Mouse (Mus musculus) erythroid progenitor cell, adult 5-6 weeks (primary cell): ENCODE results near the gene Ppp2r5b. TPM values are rescaled to one million over a fixed set of nuclear protein-coding genes. Genes with fewer than 3 reads are reported as not detected.

ENCODE experiments used
- ATAC-seq: replicated peaks from 2 replicates; pipeline ENCODE4 v1.8.0; 2016; ENCODE audit warnings: moderate number of reproducible peaks, mild to moderate bottlenecking, moderate TSS enrichment, inconsistent platforms; ENCODE audit not compliant: poor library complexity, low FRiP score, severe bottlenecking
- total RNA-seq, 2 experiments: library from RNA; stranded (forward) in 1 of 2; stranded (reverse) in 1 of 2; fragments of 150-400 nt in 1 of 2; fragments of 186-747, 209-891 nt in 1 of 2; gene quantifications; 2 replicates each; pipeline versions ENCODE4 v1.2.3 to v1.2.4; 2015 to 2017; ENCODE audit warnings: low replicate concordance in 2 of 2

Gene Ppp2r5b
- total RNA-seq (2015; ENCODE audit: low replicate concordance): 52.6 and 79.6 TPM in 2 replicates
- total RNA-seq (2017; ENCODE audit: low replicate concordance): 117 and 224 TPM in 2 replicates

- peak; percentile 66 for ATAC-seq
Measured at GRCm38 (mm10) chr19:6235084-6236052, at the start of gene Ppp2r5b. Gene Ppp2r5b, minus strand, starts transcription at chr19:6235872.

DNA sequence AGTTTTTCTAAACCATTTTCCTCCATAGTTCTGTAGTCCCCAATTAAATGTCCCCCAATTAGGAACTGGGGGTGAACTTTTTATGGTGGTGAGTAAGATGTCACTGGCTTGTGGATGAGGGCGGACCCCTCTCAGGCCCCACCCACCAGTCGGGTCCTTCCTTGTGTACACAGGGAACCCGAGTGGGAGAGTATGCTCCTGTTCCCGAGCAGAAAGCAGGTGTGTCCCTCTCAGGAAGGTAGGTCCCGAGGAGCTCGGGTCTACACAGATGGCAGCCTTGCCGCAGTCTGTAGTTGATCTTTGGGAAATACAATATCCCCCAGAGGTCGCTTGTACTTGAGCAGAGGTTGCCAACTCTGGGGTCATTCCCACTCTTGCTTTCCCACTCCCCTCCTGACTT lies 49.6 kb upstream of the Ppp2r5b start:
- peak; percentile 44; the same call in 1 of the 2 replicates for ATAC-seq

DNA sequence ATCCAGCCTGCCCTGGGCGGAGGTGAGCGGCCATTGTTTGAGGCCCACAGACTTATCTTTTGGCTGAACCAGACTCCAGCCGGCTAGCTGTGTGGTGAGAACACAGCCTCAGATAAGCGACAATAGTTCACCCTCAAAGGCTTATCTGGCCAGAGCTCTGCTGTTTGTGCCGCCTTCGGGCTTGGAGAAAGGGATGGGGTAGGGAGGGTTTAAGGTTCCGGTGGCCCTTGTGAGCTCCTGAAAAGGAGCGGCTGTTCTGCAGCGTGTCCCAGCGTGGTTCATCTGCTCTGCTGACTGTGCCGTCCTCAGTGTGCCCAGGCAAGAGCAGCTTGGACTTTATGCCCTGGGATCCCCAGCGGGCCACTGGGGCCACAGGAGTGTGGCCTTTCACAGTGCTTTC lies 48.8 kb upstream of the Ppp2r5b start:
- peak; percentile 67 for ATAC-seq

DNA sequence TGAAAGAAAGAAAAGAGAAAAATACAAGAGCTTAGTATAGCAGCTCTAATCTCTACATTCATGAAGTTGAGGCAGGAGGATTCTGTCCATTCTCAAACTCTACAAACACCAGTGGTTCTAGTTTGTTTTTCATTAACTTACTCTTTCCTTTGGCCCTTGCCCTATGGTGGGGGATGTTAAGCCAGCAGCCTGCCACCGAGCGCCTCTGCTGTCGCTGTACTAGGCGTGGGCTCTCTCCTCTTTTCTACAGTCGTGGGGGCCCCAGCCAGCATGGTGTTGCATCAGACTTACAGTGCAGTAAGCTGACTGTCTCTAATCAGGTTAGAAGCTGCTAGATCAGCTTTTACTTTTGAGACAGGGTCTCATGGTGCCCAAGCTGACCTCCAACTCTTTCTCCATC lies 47.3 kb upstream of the Ppp2r5b start:
- ATAC-seq: no peak

DNA sequence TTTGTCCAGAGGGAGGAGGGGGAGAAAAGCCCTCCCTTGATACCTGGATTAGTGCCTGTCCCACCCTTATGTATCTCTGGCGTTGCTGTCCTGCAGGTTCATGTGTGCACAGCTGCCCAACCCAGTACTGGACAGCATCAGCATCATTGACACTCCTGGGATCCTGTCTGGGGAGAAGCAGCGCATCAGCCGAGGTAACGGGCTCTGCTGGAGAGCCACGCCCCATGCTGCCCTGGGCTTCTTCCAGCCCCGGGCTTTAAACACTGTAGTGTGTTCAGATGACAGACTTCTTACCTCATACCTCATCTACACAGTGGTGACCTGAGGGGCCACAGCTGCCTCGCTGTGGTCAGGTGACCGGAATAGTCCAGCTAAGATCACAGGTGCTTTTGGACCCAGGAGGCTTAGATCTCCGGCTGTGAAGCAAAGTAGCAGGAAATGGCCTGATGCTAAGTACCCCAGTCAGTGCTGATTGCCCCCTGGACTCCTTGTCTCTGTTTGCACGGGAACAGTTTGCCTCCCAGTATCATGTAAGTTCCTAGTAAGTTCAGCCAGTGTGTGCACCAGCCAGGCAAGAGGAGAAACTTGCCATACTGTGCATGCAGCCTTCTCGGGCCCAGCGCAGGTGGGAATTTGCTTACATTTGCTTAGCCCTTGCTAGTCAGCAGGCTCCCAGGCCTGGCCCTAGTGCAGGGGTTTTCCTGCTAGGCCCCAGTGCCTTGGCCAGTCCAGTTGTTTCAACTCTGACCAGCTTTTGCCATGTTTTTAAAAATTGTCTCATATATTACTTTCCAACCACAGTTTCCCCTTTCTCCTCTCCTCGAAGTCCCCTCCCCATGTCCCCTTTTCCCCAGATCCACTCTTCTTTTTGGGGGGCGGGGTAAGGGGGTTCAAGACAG lies 45.7 kb upstream of the Ppp2r5b start:
- no peak for ATAC-seq

DNA sequence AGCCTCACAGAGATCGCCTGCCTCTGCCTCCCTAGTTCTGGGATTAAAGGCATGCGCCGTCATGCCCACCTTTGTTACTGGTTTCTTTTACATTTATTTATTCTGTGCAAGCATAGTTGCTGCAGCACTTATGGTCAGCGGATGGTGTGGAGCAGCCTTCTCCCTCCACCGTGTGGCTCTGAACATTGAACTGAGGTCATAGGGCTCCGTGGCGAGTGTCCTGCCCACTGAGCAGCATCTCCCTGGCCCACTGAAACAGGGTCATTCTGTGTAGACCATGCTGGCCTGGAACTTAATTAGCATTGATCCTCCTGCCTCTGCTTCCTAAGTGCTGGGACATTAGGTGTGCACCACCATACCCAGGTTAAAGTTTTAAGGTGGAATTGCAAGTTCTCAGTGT lies 44.9 kb upstream of the Ppp2r5b start:
- no peak for ATAC-seq

- ATAC-seq: no peak
Measured at GRCm38 (mm10) chr19:6279481-6280144, 43.9 kb upstream of the Ppp2r5b start.

- ATAC-seq: no peak
Measured at GRCm38 (mm10) chr19:6278439-6279073, 42.9 kb upstream of the Ppp2r5b start.

DNA sequence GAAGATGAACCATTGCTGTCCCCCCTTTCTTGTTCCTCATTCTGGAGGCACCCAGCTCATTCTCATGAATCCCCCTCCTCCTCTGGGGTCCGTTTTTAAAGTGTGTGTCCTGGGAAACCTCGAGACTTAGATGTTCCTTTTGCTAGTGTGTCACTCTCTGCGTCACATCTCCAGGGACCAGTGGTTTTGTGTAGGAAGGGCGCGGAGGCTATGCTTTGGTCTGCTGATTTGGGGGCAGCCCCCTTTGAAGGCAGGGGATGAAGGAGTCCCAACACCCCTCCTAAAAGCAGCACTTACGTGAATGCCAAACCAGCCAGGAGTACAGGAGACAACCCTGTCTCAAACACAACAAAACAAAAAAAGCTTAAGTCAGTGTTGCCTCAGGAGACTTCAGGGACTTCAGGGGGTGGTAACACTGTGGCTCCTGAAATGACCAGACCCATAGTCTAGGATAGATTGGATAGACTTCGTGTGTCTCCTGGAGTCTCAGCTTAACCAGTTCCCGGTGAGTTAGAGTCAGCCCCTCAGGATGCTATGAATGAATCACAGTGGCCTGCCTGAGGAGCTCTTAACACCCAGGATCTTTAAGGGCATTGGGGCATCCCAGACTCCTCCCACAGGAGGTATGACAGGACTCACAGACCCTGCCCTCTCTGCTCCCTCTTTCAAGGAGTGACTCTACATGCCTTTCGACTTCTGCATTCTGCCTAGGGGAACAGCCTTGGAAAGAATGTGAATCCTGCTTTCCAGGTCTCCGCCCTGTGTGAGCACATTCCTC lies 42.2 kb upstream of the Ppp2r5b start:
- peak; percentile 45 for ATAC-seq

DNA sequence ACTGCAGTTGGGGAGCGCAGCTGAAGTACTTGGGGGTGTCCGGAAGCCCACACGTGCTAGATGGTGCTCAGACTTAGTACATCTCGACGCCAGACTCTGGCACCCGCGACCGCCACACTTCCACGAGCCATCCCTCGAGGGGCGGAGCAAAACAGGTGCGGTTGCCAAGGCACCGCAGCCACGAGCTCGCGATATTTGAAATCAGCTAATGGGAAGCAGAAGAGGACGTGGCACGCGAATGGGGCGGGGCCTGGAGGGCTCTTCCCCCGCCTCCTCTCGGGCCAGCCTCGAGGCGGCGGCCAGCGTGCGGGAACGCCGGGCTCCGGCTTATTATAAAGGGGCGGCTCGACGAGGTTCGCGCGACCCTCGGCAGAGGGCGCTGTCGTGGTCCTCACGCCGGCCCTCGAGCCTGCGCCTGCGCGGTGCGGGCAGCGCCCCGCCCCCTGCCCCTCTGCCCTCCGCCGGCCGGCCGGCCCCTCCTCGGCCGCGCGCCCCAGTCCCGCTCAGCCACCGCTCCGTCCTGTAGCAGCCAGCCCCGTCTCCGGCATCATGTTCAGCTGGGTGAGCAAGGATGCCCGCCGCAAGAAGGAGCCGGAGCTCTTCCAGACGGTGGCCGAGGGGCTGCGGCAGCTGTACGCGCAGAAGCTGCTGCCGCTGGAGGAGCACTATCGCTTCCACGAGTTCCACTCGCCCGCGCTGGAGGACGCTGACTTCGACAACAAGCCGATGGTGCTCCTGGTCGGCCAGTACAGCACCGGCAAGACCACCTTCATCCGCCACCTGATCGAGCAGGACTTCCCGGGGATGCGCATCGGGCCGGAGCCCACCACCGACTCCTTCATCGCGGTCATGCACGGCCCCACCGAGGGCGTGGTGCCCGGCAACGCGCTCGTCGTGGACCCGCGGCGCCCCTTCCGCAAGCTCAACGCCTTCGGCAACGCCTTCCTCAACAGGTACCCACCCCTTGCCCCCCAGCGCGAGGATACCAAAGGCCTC lies 41.1 kb upstream of the Ppp2r5b start, which contains the start of gene Ehd1:
TSS of gene Ehd1 (plus strand) at position 300 of the 996 bp plus-strand sequence.
- ATAC-seq: peak; percentile 85

DNA sequence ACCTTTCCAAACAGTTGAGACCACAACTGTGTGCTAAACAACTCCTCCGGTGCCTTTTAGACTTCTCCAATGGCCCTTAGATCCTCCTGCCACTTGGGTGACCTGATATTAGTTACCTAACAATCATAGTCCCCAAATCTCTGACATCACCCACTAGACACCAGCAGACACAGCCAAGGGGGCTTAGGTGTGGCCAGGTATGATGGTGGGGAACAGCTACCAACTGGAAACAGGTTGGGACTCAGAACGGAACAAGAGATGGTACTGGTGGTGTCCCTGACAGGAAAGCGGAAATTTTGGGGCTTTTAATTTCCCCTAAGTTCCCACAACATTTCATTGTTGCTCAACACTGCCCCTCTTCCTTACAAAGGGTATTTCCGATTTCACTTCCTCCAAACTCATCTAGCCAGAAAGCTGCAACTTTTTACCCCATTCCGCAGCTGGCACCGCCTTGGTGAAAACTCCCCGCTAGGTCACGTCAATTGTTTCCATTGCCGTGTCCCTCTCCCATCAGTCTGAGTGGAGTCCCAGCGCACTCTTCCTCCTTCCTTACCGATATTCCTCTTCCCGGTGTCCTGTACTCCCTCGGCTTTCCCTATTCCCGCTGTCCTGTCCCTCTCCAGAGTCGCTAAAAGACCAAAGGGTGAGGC lies 40.2 kb upstream of the Ppp2r5b start:
- peak; percentile 33 for ATAC-seq

DNA sequence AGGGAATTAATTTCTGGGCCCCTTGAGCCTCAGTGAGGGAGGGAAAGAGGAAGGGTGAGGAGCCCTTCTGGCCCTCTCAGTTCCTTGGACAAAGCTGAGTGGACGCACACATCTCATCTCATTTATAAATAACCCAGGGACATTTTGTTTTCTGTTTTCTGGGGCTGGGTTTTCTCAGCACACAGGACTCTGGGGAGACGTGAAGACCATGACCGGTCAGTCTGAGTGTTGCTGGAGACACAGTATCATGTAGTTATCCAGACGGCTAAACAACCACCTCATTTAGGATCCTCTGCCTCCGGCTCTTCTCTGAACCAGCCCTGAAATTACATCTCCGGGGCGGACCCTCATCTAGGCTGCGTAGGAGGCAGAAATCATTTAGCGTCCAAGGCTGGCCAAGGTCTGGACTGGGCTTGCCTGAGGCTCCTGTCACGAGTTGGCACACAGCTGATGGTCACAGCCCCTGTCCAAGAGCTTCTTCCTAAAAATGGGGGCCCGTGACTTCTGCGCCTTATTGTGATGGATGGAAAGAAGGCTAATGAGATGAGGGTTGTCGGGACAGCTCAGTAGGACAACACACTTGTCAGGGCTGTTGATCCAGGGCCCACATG lies 38.4 kb upstream of the Ppp2r5b start:
- no peak for ATAC-seq

DNA sequence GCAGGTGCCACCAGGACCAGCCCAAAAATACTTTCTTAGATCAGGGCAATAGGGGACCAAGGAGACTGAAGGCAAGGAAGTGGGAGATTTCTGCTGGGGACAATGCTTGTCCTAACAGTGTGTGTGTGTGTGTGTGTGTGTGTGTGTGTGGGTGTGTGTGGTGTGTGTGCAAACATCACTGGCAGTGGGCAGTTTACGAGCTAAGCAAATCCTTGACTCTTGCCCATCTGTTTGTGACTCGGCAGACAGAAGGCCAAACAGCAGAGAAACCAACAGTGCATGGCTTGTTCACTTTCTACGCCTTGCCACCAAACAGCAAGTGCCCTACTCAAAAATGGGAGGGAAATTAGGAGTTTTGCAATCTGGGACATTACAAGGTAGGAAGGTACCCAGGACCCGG lies 37.9 kb upstream of the Ppp2r5b start:
- ATAC-seq: no peak

DNA sequence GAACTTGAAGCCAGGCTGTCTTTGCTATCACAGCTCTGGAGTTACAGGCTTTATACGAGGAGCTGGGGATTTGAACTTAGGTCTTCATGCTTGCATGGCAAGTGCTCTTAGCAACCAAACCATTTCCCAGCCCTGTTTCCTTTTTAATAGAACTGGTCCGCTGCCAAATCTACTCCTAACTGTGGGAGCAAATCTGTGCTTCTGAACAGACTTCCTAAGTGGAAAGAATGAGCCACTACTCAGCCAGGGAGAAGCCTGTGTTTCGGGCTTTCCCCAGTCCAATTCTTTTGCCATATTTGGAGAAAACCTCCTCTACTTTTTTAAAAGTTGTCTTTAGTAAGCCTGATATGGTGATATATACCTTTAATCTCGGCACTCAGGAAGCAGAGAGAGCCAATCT lies 37.1 kb upstream of the Ppp2r5b start:
- no peak for ATAC-seq

DNA sequence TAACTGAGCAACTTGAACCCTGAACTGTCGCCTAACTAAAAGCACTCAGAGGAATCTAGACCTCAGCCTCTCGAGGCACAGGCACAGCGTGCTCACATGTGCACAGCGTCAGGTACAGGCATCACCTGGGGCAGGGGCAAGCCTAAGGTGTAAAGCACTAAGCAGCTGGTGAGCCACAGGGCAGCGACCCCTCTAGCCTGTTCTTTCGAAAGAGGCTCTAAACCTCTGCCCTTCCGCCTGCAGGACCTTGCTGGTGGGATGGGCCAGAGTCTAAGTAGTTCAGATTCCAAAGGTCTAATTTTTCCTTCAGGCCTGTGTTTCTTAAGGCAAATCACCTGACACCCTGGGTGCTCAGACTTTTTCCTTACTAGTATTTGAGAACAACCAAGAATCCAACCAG lies 36.4 kb upstream of the Ppp2r5b start:
- ATAC-seq: no peak

DNA sequence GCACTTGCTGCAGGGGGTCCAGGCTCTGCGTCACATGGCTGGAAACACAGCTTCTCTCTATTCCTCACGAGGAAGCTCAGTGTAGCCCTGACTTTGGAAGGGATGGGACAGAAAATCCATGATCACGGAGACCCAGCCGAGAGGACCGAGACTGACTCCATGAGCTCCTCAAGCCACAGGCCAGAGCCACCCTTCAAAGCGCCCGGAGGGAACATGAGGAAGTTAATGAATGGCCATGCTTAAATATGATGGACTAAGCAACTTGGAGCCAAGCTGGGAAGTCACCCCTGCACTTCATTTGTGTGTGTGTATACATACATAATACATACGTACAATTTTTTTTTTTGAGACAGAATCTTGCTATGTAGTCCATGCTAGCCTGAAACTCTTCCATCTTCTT lies 35.5 kb upstream of the Ppp2r5b start:
- no peak for ATAC-seq

GRCm38 (mm10) chr19:6270661-6271060 lies 35.0 kb upstream of the Ppp2r5b start:
- no peak for ATAC-seq
